Mouse (Mus musculus): ENCODE measurements around the gene Ninj2. TPM values are rescaled to one million over a fixed set of nuclear protein-coding genes. Genes with fewer than 3 reads are reported as not detected.

Gene Ninj2
- polyA plus RNA-seq, 1 experiment: 0.26 TPM

GRCm38 (mm10) chr6:120107586-120107985 is 14.4 kb downstream of the Ninj2 start:
- Histone ChIP-seq H3K4me3 (replicated peaks; ENCODE audit: extremely low read depth, low read depth, low read length) (no peak overlapping the region), H3K4me1 (ENCODE audit: control insufficient read depth, insufficient read depth, low read length) (peaks cover 11% of the 10 kb centered on the region)
- TF ChIP-seq CTCF (IDR thresholded peaks at IDR 0.05; ENCODE audit: insufficient read depth, low read length) (no peak), POLR2A (IDR thresholded peaks at IDR 0.05; ENCODE audit: borderline replicate concordance, extremely low read depth, low read depth, low read length) (no peak)
- no peak for DNase-seq
- 70% methylated on average over 5 of the region's 5 CpGs for WGBS

- Histone ChIP-seq H3K4me1 (ENCODE audit: control insufficient read depth, insufficient read depth, low read length) (peaks cover 11% of the 10 kb centered on the region), H3K4me3 (replicated peaks; ENCODE audit: extremely low read depth, low read depth, low read length) (no peak overlapping the region)
- 71% methylated on average over 6 of the region's 6 CpGs for WGBS
- no peak for TF ChIP-seq POLR2A (IDR thresholded peaks at IDR 0.05; ENCODE audit: borderline replicate concordance, extremely low read depth, low read depth, low read length)
- TF ChIP-seq CTCF (IDR thresholded peaks at IDR 0.05; ENCODE audit: insufficient read depth, low read length): no peak
- peak; percentile 12 for DNase-seq
Observed at GRCm38 (mm10) chr6:120108061-120108460, 14.9 kb downstream of the Ninj2 start.

GRCm38 (mm10) chr6:120109173-120109572 is 16.0 kb downstream of the Ninj2 start:
- WGBS: 16% methylated on average over 7 of the region's 7 CpGs

GRCm38 (mm10) chr6:120109932-120110331 is 16.8 kb downstream of the Ninj2 start:
- H3K4me1 ChIP-seq (ENCODE audit: control insufficient read depth, insufficient read depth, low read length): peaks cover 12% of the 10 kb centered on the region
- TF ChIP-seq CTCF (IDR thresholded peaks at IDR 0.05; ENCODE audit: insufficient read depth, low read length) (no peak), POLR2A (IDR thresholded peaks at IDR 0.05; ENCODE audit: borderline replicate concordance, extremely low read depth, low read depth, low read length) (no peak)
- H3K4me3 ChIP-seq (replicated peaks; ENCODE audit: extremely low read depth, low read depth, low read length): no peak overlapping the region
- 65% methylated on average over 5 of the region's 5 CpGs for WGBS
- DNase-seq: no peak

More at GRCm38 (mm10) chr6:120109173-120109572, 16.0 kb downstream of the Ninj2 start:
- Histone ChIP-seq H3K4me1 (ENCODE audit: control insufficient read depth, insufficient read depth, low read length) (peaks cover 11% of the 10 kb centered on the region), H3K4me3 (replicated peaks; ENCODE audit: extremely low read depth, low read depth, low read length) (no peak overlapping the region)
- peak; percentile 52 for DNase-seq
- TF ChIP-seq POLR2A (IDR thresholded peaks at IDR 0.05; ENCODE audit: borderline replicate concordance, extremely low read depth, low read depth, low read length): no peak
- TF ChIP-seq CTCF (IDR thresholded peaks at IDR 0.05; ENCODE audit: insufficient read depth, low read length): no peak

GRCm38 (mm10) chr6:120110738-120111409 is 17.7 kb downstream of the Ninj2 start:
- no peak for TF ChIP-seq POLR2A (IDR thresholded peaks at IDR 0.05; ENCODE audit: borderline replicate concordance, extremely low read depth, low read depth, low read length)
- 86% methylated on average over 7 of the region's 7 CpGs for WGBS
- H3K4me1 ChIP-seq (ENCODE audit: control insufficient read depth, insufficient read depth, low read length): peaks cover 20% of the 10 kb centered on the region

GRCm38 (mm10) chr6:120111410-120111783 is 18.2 kb downstream of the Ninj2 start:
- Histone ChIP-seq H3K4me1 (ENCODE audit: control insufficient read depth, insufficient read depth, low read length) (peaks cover 21% of the 10 kb centered on the region), H3K4me3 (replicated peaks; ENCODE audit: extremely low read depth, low read depth, low read length) (no peak overlapping the region)
- 86% methylated on average over 3 of the region's 3 CpGs for WGBS
- TF ChIP-seq POLR2A (IDR thresholded peaks at IDR 0.05; ENCODE audit: borderline replicate concordance, extremely low read depth, low read depth, low read length) (no peak), CTCF (IDR thresholded peaks at IDR 0.05; ENCODE audit: insufficient read depth, low read length) (no peak)
- no peak for DNase-seq

More at GRCm38 (mm10) chr6:120110738-120111409, 17.7 kb downstream of the Ninj2 start:
- DNase-seq: no peak
- no peak overlapping the region for H3K4me3 ChIP-seq (replicated peaks; ENCODE audit: extremely low read depth, low read depth, low read length)

GRCm38 (mm10) chr6:120111984-120112803 is 19.0 kb downstream of the Ninj2 start:
- Histone ChIP-seq H3K4me3 (replicated peaks; ENCODE audit: extremely low read depth, low read depth, low read length) (peak overlapping the region; percentile 50), H3K4me1 (ENCODE audit: control insufficient read depth, insufficient read depth, low read length) (peaks cover 21% of the 10 kb centered on the region)
- 15% methylated on average over 22 of the region's 22 CpGs for WGBS
- peak; percentile 65 for DNase-seq
- TF ChIP-seq POLR2A (IDR thresholded peaks at IDR 0.05; ENCODE audit: borderline replicate concordance, extremely low read depth, low read depth, low read length): peak; percentile 59; the same call in 1 of the 2 replicates
- no peak for TF ChIP-seq CTCF (IDR thresholded peaks at IDR 0.05; ENCODE audit: insufficient read depth, low read length)

- WGBS: 74% methylated on average over 3 of the region's 3 CpGs
- TF ChIP-seq POLR2A (IDR thresholded peaks at IDR 0.05; ENCODE audit: borderline replicate concordance, extremely low read depth, low read depth, low read length): no peak
- TF ChIP-seq CTCF (IDR thresholded peaks at IDR 0.05; ENCODE audit: insufficient read depth, low read length): no peak
- DNase-seq: no peak
- Histone ChIP-seq H3K4me3 (replicated peaks; ENCODE audit: extremely low read depth, low read depth, low read length) (no peak overlapping the region), H3K4me1 (ENCODE audit: control insufficient read depth, insufficient read depth, low read length) (peaks cover 20% of the 10 kb centered on the region)
Observed at GRCm38 (mm10) chr6:120113856-120114255, 20.7 kb downstream of the Ninj2 start.

GRCm38 (mm10) chr6:120114271-120114670 is 21.1 kb downstream of the Ninj2 start:
- no peak overlapping the region for H3K4me3 ChIP-seq (replicated peaks; ENCODE audit: extremely low read depth, low read depth, low read length)
- WGBS: 67% methylated on average over 1 of the region's 1 CpGs
- H3K4me1 ChIP-seq (ENCODE audit: control insufficient read depth, insufficient read depth, low read length): peaks cover 16% of the 10 kb centered on the region
- no peak for TF ChIP-seq POLR2A (IDR thresholded peaks at IDR 0.05; ENCODE audit: borderline replicate concordance, extremely low read depth, low read depth, low read length)
- no peak for TF ChIP-seq CTCF (IDR thresholded peaks at IDR 0.05; ENCODE audit: insufficient read depth, low read length)
- no peak for DNase-seq

Measured in lung, adult 2 months (tissue).